Mouse (Mus musculus) bone marrow macrophage, adult 2 months (primary cell): ENCODE results near the gene Lin7c. TPM values are rescaled to one million over a fixed set of nuclear protein-coding genes. Genes with fewer than 3 reads are reported as not detected.

Experiments used
- H3K27ac ChIP-seq: 2 replicates; pipeline ENCODE4 v1.5.1; 2012; ENCODE audit warnings: low read depth, low read length; ENCODE audit not compliant: insufficient read depth
- H3K4me1 ChIP-seq: 2 replicates; pipeline ENCODE4 v1.6.1; 2012; ENCODE audit warnings: low read length; ENCODE audit not compliant: control insufficient read depth, insufficient read depth
- H3K4me3 ChIP-seq: 2 replicates; pipeline ENCODE4 v1.5.1; 2012; ENCODE audit warnings: mild to moderate bottlenecking, low read length, moderate library complexity; ENCODE audit not compliant: insufficient read depth
- CTCF ChIP-seq: IDR thresholded peaks from 2 replicates; pipeline ENCODE4 v1.5.1; 2012; ENCODE audit warnings: low read depth, mild to moderate bottlenecking, low read length, moderate library complexity
- POLR2A ChIP-seq: IDR thresholded peaks from 2 replicates; pipeline ENCODE4 v1.6.1; 2012; ENCODE audit warnings: mild to moderate bottlenecking, low read depth, low read length, borderline replicate concordance
- polyA plus RNA-seq: library from polyadenylated mRNA; stranded (reverse); fragments of >200 nt; gene quantifications from 2 replicates; pipeline ENCODE4 v1.2.4, GENCODE M21; 2012; ENCODE audit not compliant: missing spikeins, insufficient read depth, insufficient read length

The Lin7c gene
- polyA plus RNA-seq, 1 experiment, result 57.9 TPM

GRCm38 (mm10) chr2:109884507-109884906, 6.1 kb upstream of the Lin7c start:
- Histone ChIP-seq H3K27ac (no peak overlapping the region), H3K4me1 (no peaks in the 10 kb centered on the region), H3K4me3 (no peak overlapping the region)
- TF ChIP-seq POLR2A (no peak), CTCF (no peak)

DNA sequence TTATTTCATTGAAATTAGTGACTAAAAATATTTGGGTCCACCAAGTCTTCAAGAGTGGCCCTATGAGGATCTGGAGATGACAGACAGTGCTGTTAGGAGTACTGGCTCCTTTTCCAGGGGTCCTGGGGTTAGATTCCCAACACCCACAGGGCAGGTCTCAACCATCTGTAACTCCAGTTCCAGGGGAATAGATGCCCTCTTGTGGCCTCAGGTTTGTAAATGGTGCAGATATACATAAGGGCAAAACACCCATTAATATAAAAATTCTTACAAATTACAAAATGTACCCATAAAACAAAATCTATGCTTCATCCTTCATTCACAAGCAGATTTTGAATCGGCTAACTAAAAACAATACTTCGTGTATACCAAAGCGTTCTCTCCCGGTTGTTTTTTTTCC, 585 bp upstream of the Lin7c start:
- Histone ChIP-seq H3K4me3 (peak overlapping the region; percentile 85), H3K27ac (no peak overlapping the region), H3K4me1 (peaks cover 19% of the 10 kb centered on the region)
- TF ChIP-seq POLR2A, result no peak
- TF ChIP-seq CTCF, result no peak

DNA sequence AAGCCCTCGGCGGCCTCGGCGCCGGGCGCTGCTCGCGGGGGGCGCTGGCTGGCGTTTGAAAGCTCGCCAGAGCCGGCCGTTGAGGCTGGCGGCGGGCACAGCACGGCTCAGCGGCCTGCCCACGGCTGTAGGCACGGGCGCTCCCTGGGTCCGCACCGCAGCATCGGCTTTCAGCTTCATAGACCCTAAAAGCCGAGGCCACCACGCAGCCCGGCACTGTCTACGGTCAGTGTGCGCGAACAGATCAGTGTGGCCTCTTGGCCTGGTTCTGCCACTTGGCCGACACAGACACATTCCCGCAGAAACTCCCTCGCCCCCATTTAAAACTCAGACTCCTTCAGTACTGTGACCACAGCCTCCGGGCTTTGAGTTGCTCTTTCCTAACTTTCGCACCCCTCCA, 378 bp downstream of the Lin7c start:
- TF ChIP-seq CTCF, result no peak
- TF ChIP-seq POLR2A, result no peak
- H3K27ac ChIP-seq, result peak overlapping the region; percentile 13
- H3K4me1 ChIP-seq, result peaks cover 19% of the 10 kb centered on the region
- peak overlapping the region; percentile 85 for H3K4me3 ChIP-seq

GRCm38 (mm10) chr2:109891471-109891870, 818 bp downstream of the Lin7c start:
- TF ChIP-seq POLR2A, result no peak
- no peak for TF ChIP-seq CTCF
- Histone ChIP-seq H3K4me3 (peak overlapping the region; percentile 85), H3K4me1 (peaks cover 19% of the 10 kb centered on the region), H3K27ac (peak overlapping the region; percentile 13)

GRCm38 (mm10) chr2:109896311-109896710, 5.7 kb downstream of the Lin7c start:
- Histone ChIP-seq H3K4me3 (no peak overlapping the region), H3K27ac (no peak overlapping the region), H3K4me1 (peaks cover 19% of the 10 kb centered on the region)
- TF ChIP-seq CTCF (no peak), POLR2A (no peak)

- Histone ChIP-seq H3K4me3 (no peak overlapping the region), H3K4me1 (no peaks in the 10 kb centered on the region), H3K27ac (no peak overlapping the region)
- no peak for TF ChIP-seq POLR2A
- no peak for TF ChIP-seq CTCF
Measured at GRCm38 (mm10) chr2:109902869-109903268, 12.2 kb downstream of the Lin7c start.

- TF ChIP-seq POLR2A, result no peak
- peak; percentile 42 for TF ChIP-seq CTCF
- H3K27ac ChIP-seq, result no peak overlapping the region
- H3K4me1 ChIP-seq, result no peaks in the 10 kb centered on the region
- H3K4me3 ChIP-seq, result no peak overlapping the region
Measured at GRCm38 (mm10) chr2:109904171-109904821, 13.6 kb downstream of the Lin7c start.

DNA sequence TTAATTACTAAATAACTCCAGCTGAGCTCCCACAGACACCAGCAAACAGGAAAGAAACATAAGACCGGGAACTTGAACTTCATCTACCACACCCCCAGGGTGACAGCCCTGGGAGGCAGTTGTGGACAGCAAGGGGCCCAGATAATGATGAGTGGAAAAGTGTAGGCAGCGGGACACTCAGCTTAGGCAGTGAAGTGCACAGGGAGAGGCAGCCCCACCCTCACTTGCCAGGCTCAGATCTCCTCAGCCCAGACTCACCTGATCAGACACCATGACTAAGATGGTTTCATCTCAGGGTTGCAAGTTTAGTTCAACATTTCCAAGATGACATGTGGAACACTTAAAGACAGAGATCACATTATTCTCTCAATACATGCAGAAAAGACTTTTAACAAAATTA, 18.5 kb downstream of the Lin7c start:
- Histone ChIP-seq H3K27ac (no peak overlapping the region), H3K4me3 (no peak overlapping the region), H3K4me1 (no peaks in the 10 kb centered on the region)
- no peak for TF ChIP-seq CTCF

- Histone ChIP-seq H3K4me1 (no peaks in the 10 kb centered on the region), H3K27ac (no peak overlapping the region), H3K4me3 (no peak overlapping the region)
- TF ChIP-seq CTCF, result no peak
- no peak for TF ChIP-seq POLR2A
Measured at GRCm38 (mm10) chr2:109912216-109912615, 21.6 kb downstream of the Lin7c start.

- no peak overlapping the region for H3K4me3 ChIP-seq
- TF ChIP-seq CTCF (no peak), POLR2A (no peak)
Measured at GRCm38 (mm10) chr2:109912766-109913165, 22.1 kb downstream of the Lin7c start.

More at GRCm38 (mm10) chr2:109912766-109913165, 22.1 kb downstream of the Lin7c start:
- Histone ChIP-seq H3K4me1 (no peaks in the 10 kb centered on the region), H3K27ac (no peak overlapping the region)
